Mouse (Mus musculus) macrophage (primary cell): Measurements from ENCODE around the gene Guca1a. TPM values are rescaled to one million over a fixed set of nuclear protein-coding genes. Genes with fewer than 3 reads are reported as not detected.

ENCODE experiments used
- H3K27ac ChIP-seq: fragments of 350-480 bp; formaldehyde crosslinking; 2 replicates; pipeline ENCODE4 v1.9.0; 2021
- H3K36me3 ChIP-seq: fragments of 350-480 bp; formaldehyde crosslinking; 2 replicates; pipeline ENCODE4 v1.9.0; 2021; ENCODE audit errors: inconsistent target
- H3K4me3 ChIP-seq: fragments of 350-480 bp; formaldehyde crosslinking; 2 replicates; pipeline ENCODE4 v1.9.0; 2021; ENCODE audit errors: inconsistent target
- H3K79me2 ChIP-seq: fragments of 350-480 bp; formaldehyde crosslinking; 2 replicates; pipeline ENCODE4 v1.9.0; 2021; ENCODE audit errors: inconsistent target
- WGBS: methylation state at CpG from one replicate; pipeline ENCODE4 v1.1.7; 2026; ENCODE audit warnings: inconsistent platforms; ENCODE audit not compliant: missing documents; 5-methylcytosine and 5-hydroxymethylcytosine counted together
- polyA plus RNA-seq: library from polyadenylated mRNA; stranded (reverse); fragments of 250-400 nt; gene quantifications from 3 replicates; pipeline ENCODE4 v1.2.4, GENCODE M21; 2018; ENCODE audit warnings: inconsistent platforms

The Guca1a gene
- polyA plus RNA-seq, 1 experiment from 2014 or later = 2.7 TPM

GRCm38 (mm10) chr17:47349721-47350319, 50.6 kb downstream of the Guca1a start:
- Histone ChIP-seq H3K36me3 (peaks cover 96% of the 10 kb centered on the region), H3K4me3 (no peak overlapping the region)
- WGBS = 92% methylated on average over 3 of the region's 3 CpGs

More at GRCm38 (mm10) chr17:47349721-47350319, 50.6 kb downstream of the Guca1a start:
- Histone ChIP-seq H3K27ac (no peak overlapping the region), H3K79me2 (no peaks in the 10 kb centered on the region)

Other genes with a start within 250 kb of the Guca1a start
- gene Mrps10, start 31.7 kb downstream of the Guca1a start, polyA plus RNA-seq = 20.2 to 59.5 TPM (median 24.5 TPM) in 3 replicates
- 0.22 to 0.62 TPM (median 0.22 TPM) in 3 replicates for gene Guca1b, start 15.2 kb downstream of the Guca1a start, polyA plus RNA-seq
- gene AI661453, start 36.0 kb upstream of the Guca1a start, polyA plus RNA-seq = 0.45 to 0.59 TPM (median 0.55 TPM) in 3 replicates
- 0.27 to 0.31 TPM in 2 of 3 replicates, not detected in the other for gene 1700001C19Rik, start 36.8 kb upstream of the Guca1a start, polyA plus RNA-seq
- 8.5 to 16.9 TPM (median 13.1 TPM) in 3 replicates for gene Taf8, start 101.7 kb upstream of the Guca1a start, polyA plus RNA-seq
- gene Ccnd3, start 104.5 kb upstream of the Guca1a start, polyA plus RNA-seq = 18.7 to 28.7 TPM (median 28.1 TPM) in 3 replicates
- gene Bysl, start 210.9 kb upstream of the Guca1a start, polyA plus RNA-seq = 4.6 to 14.0 TPM (median 5.4 TPM) in 3 replicates
- gene Med20, start 211.0 kb upstream of the Guca1a start, polyA plus RNA-seq = 12.7 to 20.9 TPM (median 20.4 TPM) in 3 replicates
- gene Gm20517, start 211.0 kb upstream of the Guca1a start, polyA plus RNA-seq = 1.4 to 3.8 TPM (median 1.4 TPM) in 3 replicates
- gene Usp49, start 230.1 kb upstream of the Guca1a start, polyA plus RNA-seq = 2.3 to 3.1 TPM (median 2.7 TPM) in 3 replicates